Mouse (Mus musculus): ENCODE results near the gene Fbxl18. TPM values are rescaled to one million over a fixed set of nuclear protein-coding genes. Genes with fewer than 3 reads are reported as not detected.

Gene Fbxl18
- polyA plus RNA-seq, 1 experiment from 2014 or later = 11.5 TPM

DNA sequence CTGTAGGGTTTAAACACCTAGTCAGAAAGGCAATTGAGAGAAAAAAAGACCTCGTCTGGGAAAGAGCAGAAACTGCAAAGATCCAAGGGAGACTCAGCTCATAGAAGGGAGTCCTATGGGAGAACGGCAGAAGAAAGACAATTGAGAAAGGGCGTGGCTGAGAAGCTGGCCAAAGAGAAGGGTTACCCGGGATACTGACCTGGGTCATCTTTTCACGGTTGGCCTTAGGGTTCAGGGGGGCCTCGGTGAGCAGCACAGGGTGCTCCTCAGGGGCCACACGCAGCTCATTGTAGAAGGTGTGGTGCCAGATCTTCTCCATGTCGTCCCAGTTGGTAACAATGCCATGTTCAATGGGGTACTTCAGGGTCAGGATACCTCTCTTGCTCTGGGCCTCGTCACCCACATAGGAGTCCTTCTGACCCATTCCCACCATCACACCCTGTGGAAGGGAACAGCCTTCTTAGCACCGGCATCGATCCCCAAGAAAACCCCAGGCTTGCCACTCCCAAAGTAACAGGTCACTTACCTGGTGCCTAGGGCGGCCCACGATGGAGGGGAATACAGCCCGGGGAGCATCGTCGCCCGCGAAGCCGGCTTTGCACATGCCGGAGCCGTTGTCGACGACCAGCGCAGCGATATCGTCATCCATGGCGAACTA is 9.9 kb upstream of the Fbxl18 start:
- Histone ChIP-seq H3K36me3 (peaks cover 50% of the 10 kb centered on the region), H3K4me1 (replicated peaks) (peaks cover 54% of the 10 kb centered on the region), H3K4me3 (peak overlapping the region; percentile 99), H3K9ac (peak overlapping the region; percentile 100), H3K9me3 (replicated peaks) (no peaks in the 10 kb centered on the region), H3K27ac (ENCODE audit: poor library complexity, severe bottlenecking) (peak overlapping the region; percentile 100), H3K27me3 (replicated peaks) (no peaks in the 10 kb centered on the region), H3K4me2 (peak overlapping the region; percentile 92)
- ATAC-seq (ENCODE audit: insufficient number of reproducible peaks, low FRiP score) = no peak
- 3% methylated on average over 27 of the region's 27 CpGs for WGBS

DNA sequence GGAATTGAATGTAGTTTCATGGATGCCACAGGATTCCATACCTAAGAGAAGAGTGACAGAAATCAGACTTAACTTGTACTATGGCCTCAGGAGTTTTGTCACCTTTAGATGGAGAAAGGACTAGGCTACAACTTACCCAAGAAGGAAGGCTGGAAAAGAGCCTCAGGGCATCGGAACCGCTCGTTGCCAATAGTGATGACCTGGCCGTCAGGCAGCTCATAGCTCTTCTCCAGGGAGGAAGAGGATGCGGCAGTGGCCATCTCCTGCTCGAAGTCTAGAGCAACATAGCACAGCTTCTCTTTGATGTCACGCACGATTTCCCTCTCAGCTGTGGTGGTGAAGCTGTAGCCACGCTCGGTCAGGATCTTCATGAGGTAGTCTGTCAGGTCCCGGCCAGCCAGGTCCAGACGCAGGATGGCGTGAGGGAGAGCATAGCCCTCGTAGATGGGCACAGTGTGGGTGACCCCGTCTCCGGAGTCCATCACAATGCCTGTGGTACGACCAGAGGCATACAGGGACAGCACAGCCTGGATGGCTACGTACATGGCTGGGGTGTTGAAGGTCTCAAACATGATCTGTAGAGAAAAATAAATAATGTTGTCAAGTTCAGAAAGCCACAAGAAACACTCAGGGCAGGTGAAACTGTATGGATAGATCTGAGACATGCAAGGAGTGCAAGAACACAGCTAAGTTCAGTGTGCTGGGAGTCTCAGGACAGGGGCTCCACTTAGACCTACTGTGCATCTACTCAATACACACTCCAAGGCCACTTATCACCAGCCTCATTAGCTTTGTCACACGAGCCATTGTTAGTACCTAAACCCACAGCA is 9.2 kb upstream of the Fbxl18 start:
- Histone ChIP-seq H3K27me3 (replicated peaks) (no peaks in the 10 kb centered on the region), H3K9ac (peak overlapping the region; percentile 100), H3K9me3 (replicated peaks) (no peaks in the 10 kb centered on the region), H3K4me3 (peak overlapping the region; percentile 99), H3K27ac (ENCODE audit: poor library complexity, severe bottlenecking) (peak overlapping the region; percentile 100), H3K4me1 (replicated peaks) (peaks cover 47% of the 10 kb centered on the region), H3K36me3 (peaks cover 58% of the 10 kb centered on the region), H3K4me2 (peak overlapping the region; percentile 92)
- WGBS = 65% methylated on average over 19 of the region's 19 CpGs
- no peak for ATAC-seq (ENCODE audit: insufficient number of reproducible peaks, low FRiP score)

DNA sequence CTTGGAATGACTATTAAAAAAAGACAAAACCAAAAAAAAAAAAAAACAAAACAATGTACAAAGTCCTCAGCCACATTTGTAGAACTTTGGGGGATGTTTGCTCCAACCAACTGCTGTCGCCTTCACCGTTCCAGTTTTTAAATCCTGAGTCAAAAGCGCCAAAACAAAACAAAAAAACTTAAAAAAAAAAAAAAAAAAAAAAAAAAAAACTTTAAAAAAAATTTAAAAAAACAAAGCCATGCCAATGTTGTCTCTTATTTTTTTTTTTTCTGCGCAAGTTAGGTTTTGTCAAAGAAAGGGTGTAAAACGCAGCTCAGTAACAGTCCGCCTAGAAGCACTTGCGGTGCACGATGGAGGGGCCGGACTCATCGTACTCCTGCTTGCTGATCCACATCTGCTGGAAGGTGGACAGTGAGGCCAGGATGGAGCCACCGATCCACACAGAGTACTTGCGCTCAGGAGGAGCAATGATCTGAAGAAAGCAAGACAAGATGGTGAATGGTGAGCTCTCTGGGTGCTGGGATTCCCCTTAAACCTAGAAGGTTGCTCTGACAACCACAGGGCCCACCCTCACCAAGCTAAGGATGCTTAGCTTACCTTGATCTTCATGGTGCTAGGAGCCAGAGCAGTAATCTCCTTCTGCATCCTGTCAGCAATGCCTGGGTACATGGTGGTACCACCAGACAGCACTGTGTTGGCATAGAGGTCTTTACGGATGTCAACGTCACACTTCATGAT is 8.4 kb upstream of the Fbxl18 start:
- Histone ChIP-seq H3K9ac (peak overlapping the region; percentile 100), H3K4me1 (replicated peaks) (peaks cover 39% of the 10 kb centered on the region), H3K27me3 (replicated peaks) (no peaks in the 10 kb centered on the region), H3K36me3 (peaks cover 64% of the 10 kb centered on the region), H3K4me2 (peak overlapping the region; percentile 92), H3K9me3 (replicated peaks) (no peaks in the 10 kb centered on the region), H3K4me3 (peak overlapping the region; percentile 99), H3K27ac (ENCODE audit: poor library complexity, severe bottlenecking) (peak overlapping the region; percentile 100)
- no peak for ATAC-seq (ENCODE audit: insufficient number of reproducible peaks, low FRiP score)
- WGBS = 78% methylated on average over 14 of the region's 14 CpGs

DNA sequence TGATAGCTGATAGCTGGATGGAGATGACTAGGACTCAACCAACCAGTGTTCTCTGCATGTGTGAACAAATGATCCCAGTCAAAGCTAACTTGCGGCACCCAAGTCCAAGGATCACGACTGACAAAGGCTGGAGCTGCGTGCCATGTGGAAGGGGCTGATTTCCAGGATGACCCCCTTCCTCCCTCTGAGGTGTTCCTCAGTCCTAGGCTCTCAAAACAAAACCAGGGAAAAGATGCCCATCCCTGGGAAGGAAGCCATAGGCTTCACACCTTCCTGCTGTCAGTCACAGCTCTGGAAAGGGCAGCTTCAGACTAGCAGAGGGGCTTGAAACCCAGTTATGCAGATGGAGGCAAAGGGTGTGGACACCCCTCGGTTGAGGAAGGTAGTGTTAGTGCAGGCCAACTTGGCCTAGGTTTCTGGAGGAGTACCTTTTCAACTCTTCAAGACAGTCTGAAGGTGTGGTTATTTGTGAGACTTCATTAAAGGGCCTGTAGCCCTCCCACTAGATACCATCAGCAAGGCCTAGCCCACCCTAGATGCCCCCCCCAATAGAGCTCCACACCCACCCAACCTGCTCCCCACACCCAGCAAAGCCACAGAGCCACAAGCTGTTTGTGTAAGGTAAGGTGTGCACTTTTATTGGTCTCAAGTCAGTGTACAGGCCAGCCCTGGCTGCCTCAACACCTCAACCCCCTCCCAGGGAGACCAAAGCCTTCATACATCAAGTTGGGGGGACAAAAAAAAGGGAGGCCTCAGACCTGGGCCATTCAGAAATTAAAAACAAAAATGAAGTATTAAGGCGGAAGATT is 7.5 kb upstream of the Fbxl18 start:
- ATAC-seq (ENCODE audit: insufficient number of reproducible peaks, low FRiP score) = no peak
- Histone ChIP-seq H3K4me1 (replicated peaks) (peaks cover 30% of the 10 kb centered on the region), H3K36me3 (peaks cover 66% of the 10 kb centered on the region), H3K9ac (peak overlapping the region; percentile 20; the same call in 1 of the 2 replicates), H3K27me3 (replicated peaks) (no peaks in the 10 kb centered on the region), H3K27ac (ENCODE audit: poor library complexity, severe bottlenecking) (peak overlapping the region; percentile 69), H3K4me2 (peak overlapping the region; percentile 27), H3K9me3 (replicated peaks) (no peaks in the 10 kb centered on the region), H3K4me3 (peak overlapping the region; percentile 8; the same call in 1 of the 2 replicates)
- 34% methylated on average over 5 of the region's 5 CpGs for WGBS

DNA sequence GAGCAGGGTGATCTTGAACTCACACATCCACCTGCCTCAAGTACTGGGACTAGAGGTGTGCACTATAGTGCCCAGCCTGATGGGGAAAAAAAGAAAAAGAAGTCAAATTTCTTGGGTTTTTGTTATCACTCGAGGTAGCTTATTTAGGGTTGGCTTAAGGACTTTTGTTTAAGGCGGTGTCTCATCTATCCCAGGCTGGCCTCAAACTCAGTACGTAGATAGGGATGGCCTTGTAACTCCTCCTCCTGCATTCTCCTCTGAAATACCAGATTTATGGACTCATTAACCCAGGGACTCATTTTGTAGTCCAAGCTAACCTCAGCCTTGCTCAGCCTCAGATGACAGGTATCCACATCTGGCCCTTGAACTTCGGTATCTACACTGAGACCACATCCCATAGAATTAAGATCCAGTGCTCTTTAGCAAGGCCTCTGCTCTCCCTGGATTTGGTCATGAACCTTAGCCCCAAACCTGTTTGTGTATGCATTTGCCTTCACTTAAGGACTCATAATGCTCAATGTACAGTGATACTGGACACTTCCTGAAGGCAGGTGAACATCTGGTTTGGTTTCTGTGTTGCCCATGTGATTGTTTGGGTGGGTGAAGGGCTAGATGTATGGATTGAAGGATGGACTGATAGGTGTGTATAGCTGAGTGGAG is 6.8 kb upstream of the Fbxl18 start:
- Histone ChIP-seq H3K4me2 (0 out of 2 replicates have a peak overlapping the region, but pooled peaks have one; percentile 27), H3K36me3 (peaks cover 70% of the 10 kb centered on the region), H3K4me1 (replicated peaks) (peaks cover 22% of the 10 kb centered on the region), H3K9ac (0 out of 2 replicates have a peak overlapping the region, but pooled peaks have one; percentile 4), H3K27me3 (replicated peaks) (no peaks in the 10 kb centered on the region), H3K9me3 (replicated peaks) (no peaks in the 10 kb centered on the region), H3K27ac (ENCODE audit: poor library complexity, severe bottlenecking) (peak overlapping the region; percentile 69), H3K4me3 (no peak overlapping the region)
- 42% methylated on average over 4 of the region's 4 CpGs for WGBS
- no peak for ATAC-seq (ENCODE audit: insufficient number of reproducible peaks, low FRiP score)

DNA sequence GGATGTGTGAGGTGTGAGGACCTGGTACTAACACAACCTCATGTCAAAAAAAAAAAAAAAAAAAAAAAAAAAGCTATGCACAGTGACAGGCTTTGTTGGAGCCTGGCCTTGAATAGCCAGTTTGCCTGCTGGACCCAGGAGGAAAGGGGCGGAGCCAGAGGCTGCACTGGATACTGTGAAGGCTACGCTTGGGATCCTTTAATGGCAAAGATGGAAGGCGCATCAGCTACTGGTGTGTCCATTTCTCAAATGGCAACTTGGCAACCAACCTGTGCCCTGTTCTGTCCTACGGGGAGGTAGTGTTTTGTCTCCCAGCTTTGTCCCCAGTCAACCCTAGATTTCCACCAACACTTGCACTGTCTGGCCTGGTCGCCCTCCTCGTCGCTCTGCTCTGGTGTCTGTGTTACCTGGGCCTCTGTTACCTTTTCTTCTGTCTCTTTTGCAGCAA is 6.2 kb upstream of the Fbxl18 start:
- Histone ChIP-seq H3K9ac (no peak overlapping the region), H3K4me2 (no peak overlapping the region), H3K27me3 (replicated peaks) (no peaks in the 10 kb centered on the region), H3K36me3 (peaks cover 74% of the 10 kb centered on the region), H3K4me1 (replicated peaks) (peaks cover 22% of the 10 kb centered on the region), H3K27ac (ENCODE audit: poor library complexity, severe bottlenecking) (peak overlapping the region; percentile 69; the same call in 1 of the 2 replicates), H3K4me3 (no peak overlapping the region), H3K9me3 (replicated peaks) (no peaks in the 10 kb centered on the region)
- WGBS = 73% methylated on average over 7 of the region's 7 CpGs
- no peak for ATAC-seq (ENCODE audit: insufficient number of reproducible peaks, low FRiP score)

DNA sequence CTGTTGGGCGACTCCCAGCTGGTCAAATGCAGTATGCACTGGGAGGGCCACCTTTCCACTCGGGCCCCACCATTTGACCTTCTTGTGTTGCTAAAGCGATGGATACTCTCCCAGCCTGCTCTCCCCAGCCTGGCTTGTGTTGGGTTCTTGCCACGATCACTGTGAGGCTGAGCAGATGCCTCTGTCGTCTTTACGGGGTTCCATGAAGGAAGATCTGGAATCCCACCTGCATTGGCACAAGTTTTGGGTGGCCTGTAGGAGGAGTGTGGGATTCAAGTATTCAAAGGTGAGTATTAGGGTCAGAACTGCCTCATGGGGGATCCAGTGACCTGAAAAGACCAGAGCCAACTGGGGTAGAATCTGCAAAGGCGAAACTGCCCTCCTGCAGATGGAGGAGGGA is 5.4 kb upstream of the Fbxl18 start:
- 76% methylated on average over 7 of the region's 7 CpGs for WGBS
- ATAC-seq (ENCODE audit: insufficient number of reproducible peaks, low FRiP score) = no peak
- peaks cover 72% of the 10 kb centered on the region for H3K36me3 ChIP-seq
- H3K27me3 ChIP-seq (replicated peaks) = no peaks in the 10 kb centered on the region
- no peak overlapping the region for H3K4me2 ChIP-seq
- H3K4me1 ChIP-seq (replicated peaks) = peaks cover 29% of the 10 kb centered on the region
- H3K9ac ChIP-seq = no peak overlapping the region
- H3K4me3 ChIP-seq = no peak overlapping the region
- no peak overlapping the region for H3K27ac ChIP-seq (ENCODE audit: poor library complexity, severe bottlenecking)
- H3K9me3 ChIP-seq (replicated peaks) = no peaks in the 10 kb centered on the region

DNA sequence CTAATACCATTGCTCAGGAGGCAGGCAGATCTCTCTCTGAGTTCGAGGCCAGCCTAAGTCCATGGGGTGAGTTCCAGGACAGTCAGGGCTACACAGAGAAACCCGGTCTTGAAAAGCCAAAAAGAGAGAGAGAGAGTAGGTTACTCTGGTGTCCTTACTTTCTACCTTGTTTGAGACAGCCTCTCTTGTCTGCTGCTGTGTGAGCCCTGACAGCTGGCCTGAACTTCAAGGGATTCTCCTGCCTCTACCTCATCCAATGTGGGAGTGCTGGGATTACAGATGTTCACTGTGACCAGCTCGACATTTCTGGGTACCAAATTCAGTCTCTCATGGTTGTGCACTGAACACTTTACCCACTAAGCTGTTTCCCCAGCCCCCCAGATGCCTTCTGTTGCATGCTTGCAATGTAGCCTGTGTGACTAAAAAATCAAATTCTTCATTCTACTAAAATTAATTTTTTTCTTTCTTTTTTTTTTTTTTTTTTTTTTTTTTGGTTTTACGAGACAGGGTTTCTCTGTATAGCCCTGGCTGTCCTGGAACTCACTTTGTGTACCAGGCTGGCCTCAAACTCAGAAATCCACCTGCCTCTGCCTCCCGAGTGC is 4.8 kb upstream of the Fbxl18 start:
- Histone ChIP-seq H3K4me2 (no peak overlapping the region), H3K9ac (no peak overlapping the region), H3K4me1 (replicated peaks) (peaks cover 29% of the 10 kb centered on the region), H3K4me3 (no peak overlapping the region), H3K36me3 (peaks cover 66% of the 10 kb centered on the region), H3K27ac (ENCODE audit: poor library complexity, severe bottlenecking) (no peak overlapping the region), H3K27me3 (replicated peaks) (no peaks in the 10 kb centered on the region), H3K9me3 (replicated peaks) (no peaks in the 10 kb centered on the region)
- 85% methylated on average over 5 of the region's 5 CpGs for WGBS
- no peak for ATAC-seq (ENCODE audit: insufficient number of reproducible peaks, low FRiP score)

DNA sequence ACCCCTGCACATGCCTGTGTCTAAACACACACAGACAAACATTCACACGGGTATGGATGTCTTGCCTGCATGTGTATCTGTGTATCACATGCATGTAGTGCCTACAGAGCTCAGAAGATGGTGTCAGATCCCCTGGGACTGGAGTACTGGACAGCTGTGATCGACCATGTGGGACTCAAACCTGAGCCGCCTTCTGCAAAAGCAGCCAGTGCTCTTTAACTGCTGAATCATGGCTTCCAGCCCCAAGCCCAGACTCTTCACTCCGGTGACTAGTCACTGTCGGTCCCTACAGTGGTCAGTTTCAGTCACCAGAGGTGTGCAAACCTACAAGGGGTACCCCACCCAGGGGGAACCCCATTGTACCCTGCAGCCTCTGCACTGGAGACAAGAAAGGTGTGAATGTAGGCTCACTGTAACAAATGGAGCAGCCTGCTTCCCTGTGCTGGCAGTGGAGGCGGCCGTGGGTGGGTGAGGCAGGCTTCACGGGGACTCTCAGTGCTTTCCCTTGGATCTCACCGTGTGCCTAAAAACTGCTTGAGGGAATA is 3.9 kb upstream of the Fbxl18 start:
- WGBS = 81% methylated on average over 9 of the region's 9 CpGs
- no peak overlapping the region for H3K27ac ChIP-seq (ENCODE audit: poor library complexity, severe bottlenecking)
- H3K9ac ChIP-seq = no peak overlapping the region
- no peaks in the 10 kb centered on the region for H3K9me3 ChIP-seq (replicated peaks)
- ATAC-seq (ENCODE audit: insufficient number of reproducible peaks, low FRiP score) = no peak
- H3K4me3 ChIP-seq = no peak overlapping the region
- H3K4me1 ChIP-seq (replicated peaks) = peaks cover 28% of the 10 kb centered on the region
- H3K36me3 ChIP-seq = peaks cover 57% of the 10 kb centered on the region
- no peaks in the 10 kb centered on the region for H3K27me3 ChIP-seq (replicated peaks)
- H3K4me2 ChIP-seq = no peak overlapping the region
